Mouse (Mus musculus) testis, adult 2 months (tissue): ENCODE measurements around the gene Noc4l. TPM values are rescaled to one million over a fixed set of nuclear protein-coding genes. Genes with fewer than 3 reads are reported as not detected.

Experiments
- H3K27ac ChIP-seq: fragments of 200-500 bp; 2 replicates; pipeline ENCODE4 v1.5.1; 2012; ENCODE audit warnings: low read depth, low read length; ENCODE audit not compliant: control insufficient read depth, insufficient read depth
- H3K27me3 ChIP-seq: fragments of 200-500 bp; 2 replicates; pipeline ENCODE4 v1.6.1; 2012; ENCODE audit warnings: mild to moderate bottlenecking, low read length, moderate library complexity; ENCODE audit not compliant: control insufficient read depth, insufficient read depth
- H3K36me3 ChIP-seq: fragments of 200-500 bp; 2 replicates; pipeline ENCODE4 v1.6.1; 2012; ENCODE audit warnings: mild to moderate bottlenecking, low read length; ENCODE audit not compliant: control insufficient read depth, insufficient read depth
- H3K4me1 ChIP-seq: fragments of 200-500 bp; 2 replicates; pipeline ENCODE4 v1.6.1; 2012; ENCODE audit warnings: low read length; ENCODE audit not compliant: control insufficient read depth, insufficient read depth
- H3K4me3 ChIP-seq: fragments of 200-500 bp; 2 replicates; pipeline ENCODE4 v1.5.1; 2012; ENCODE audit warnings: low read depth, mild to moderate bottlenecking, low read length, moderate library complexity, mixed read lengths; ENCODE audit not compliant: control insufficient read depth
- CTCF ChIP-seq: fragments of 200-500 bp; IDR thresholded peaks from 2 replicates; pipeline ENCODE4 v1.5.1; 2012; ENCODE audit warnings: low read depth, mild to moderate bottlenecking, inconsistent platforms, low read length, moderate library complexity; ENCODE audit not compliant: control insufficient read depth, insufficient read depth, insufficient replicate concordance
- POLR2A ChIP-seq: fragments of 200-500 bp; IDR thresholded peaks from 2 replicates; pipeline ENCODE4 v1.6.1; 2012; ENCODE audit warnings: low read depth, mild to moderate bottlenecking, inconsistent platforms, low read length, moderate library complexity; ENCODE audit not compliant: control insufficient read depth
- polyA plus RNA-seq: library from polyadenylated mRNA; depleted of rRNA; stranded (reverse); fragments of >200 nt; gene quantifications from 2 replicates; pipeline ENCODE4 v1.2.3, GENCODE M21; 2012

Gene Noc4l
- polyA plus RNA-seq, 1 experiment: 45.1 TPM

- no peaks in the 10 kb centered on the region; the same call in 1 of the 2 replicates for H3K4me1 ChIP-seq
- no peaks in the 10 kb centered on the region for H3K27me3 ChIP-seq
- H3K36me3 ChIP-seq: no peaks in the 10 kb centered on the region
- no peak for TF ChIP-seq POLR2A
- no peak for TF ChIP-seq CTCF
- no peak overlapping the region for H3K4me3 ChIP-seq
- H3K27ac ChIP-seq: no peak overlapping the region
Observed at GRCm38 (mm10) chr5:110627351-110627750, 25.9 kb downstream of the Noc4l start.

GRCm38 (mm10) chr5:110624319-110624718 lies 28.9 kb downstream of the Noc4l start:
- TF ChIP-seq CTCF (no peak), POLR2A (no peak)
- H3K27ac ChIP-seq: no peak overlapping the region
- H3K36me3 ChIP-seq: no peaks in the 10 kb centered on the region
- no peaks in the 10 kb centered on the region for H3K27me3 ChIP-seq
- no peaks in the 10 kb centered on the region; the same call in 1 of the 2 replicates for H3K4me1 ChIP-seq
- H3K4me3 ChIP-seq: no peak overlapping the region

GRCm38 (mm10) chr5:110619226-110619625 lies 34.0 kb downstream of the Noc4l start:
- no peaks in the 10 kb centered on the region for H3K4me1 ChIP-seq
- no peak for TF ChIP-seq CTCF
- no peak for TF ChIP-seq POLR2A
- no peak overlapping the region for H3K27ac ChIP-seq
- H3K36me3 ChIP-seq: no peaks in the 10 kb centered on the region
- H3K4me3 ChIP-seq: no peak overlapping the region
- H3K27me3 ChIP-seq: no peaks in the 10 kb centered on the region

- Histone ChIP-seq H3K27me3 (no peaks in the 10 kb centered on the region), H3K27ac (no peak overlapping the region), H3K4me3 (no peak overlapping the region), H3K4me1 (no peaks in the 10 kb centered on the region), H3K36me3 (no peaks in the 10 kb centered on the region)
- TF ChIP-seq POLR2A: no peak
Observed at GRCm38 (mm10) chr5:110611435-110612158, 41.6 kb downstream of the Noc4l start.

GRCm38 (mm10) chr5:110610484-110610883 lies 42.7 kb downstream of the Noc4l start:
- Histone ChIP-seq H3K36me3 (no peaks in the 10 kb centered on the region), H3K4me1 (no peaks in the 10 kb centered on the region), H3K4me3 (no peak overlapping the region), H3K27me3 (no peaks in the 10 kb centered on the region), H3K27ac (no peak overlapping the region)
- no peak for TF ChIP-seq POLR2A
- no peak for TF ChIP-seq CTCF

- H3K27ac ChIP-seq: no peak overlapping the region
- H3K36me3 ChIP-seq: no peaks in the 10 kb centered on the region
- H3K4me1 ChIP-seq: no peaks in the 10 kb centered on the region
- H3K4me3 ChIP-seq: no peak overlapping the region
- TF ChIP-seq POLR2A: no peak
- TF ChIP-seq CTCF: no peak
- H3K27me3 ChIP-seq: no peaks in the 10 kb centered on the region
Observed at GRCm38 (mm10) chr5:110609868-110610267, 43.3 kb downstream of the Noc4l start.

- H3K4me1 ChIP-seq: no peaks in the 10 kb centered on the region
Observed at GRCm38 (mm10) chr5:110609425-110609824, 43.8 kb downstream of the Noc4l start.

More at GRCm38 (mm10) chr5:110609425-110609824, 43.8 kb downstream of the Noc4l start:
- no peak overlapping the region for H3K4me3 ChIP-seq
- no peak for TF ChIP-seq POLR2A
- TF ChIP-seq CTCF: no peak
- no peaks in the 10 kb centered on the region for H3K36me3 ChIP-seq
- no peaks in the 10 kb centered on the region for H3K27me3 ChIP-seq
- no peak overlapping the region for H3K27ac ChIP-seq
